Mouse (Mus musculus) erythroblast, embryonic 14.5 days (primary cell): ENCODE measurements around the gene Cdk5. TPM values are rescaled to one million over a fixed set of nuclear protein-coding genes. Genes with fewer than 3 reads are reported as not detected.

Source experiments
- H3K27me3 ChIP-seq: 2 replicates; pipeline ENCODE4 v1.6.1; 2012; ENCODE audit warnings: inconsistent platforms; ENCODE audit not compliant: control insufficient read depth
- H3K36me3 ChIP-seq: 2 replicates; pipeline ENCODE4 v1.6.1; 2012; ENCODE audit warnings: mild to moderate bottlenecking, inconsistent platforms; ENCODE audit not compliant: control insufficient read depth
- H3K4me1 ChIP-seq: 2 replicates; pipeline ENCODE4 v1.6.1; 2012; ENCODE audit warnings: inconsistent platforms; ENCODE audit not compliant: control insufficient read depth
- H3K4me3 ChIP-seq: replicated peaks from 2 replicates; pipeline ENCODE3; 2012; ENCODE audit warnings: moderate library complexity, mild to moderate bottlenecking, inconsistent platforms
- H3K9me3 ChIP-seq: 2 replicates; pipeline ENCODE4 v1.6.1; 2012; ENCODE audit warnings: low read length, inconsistent platforms, mixed read lengths; ENCODE audit not compliant: control insufficient read depth
- GATA1 ChIP-seq: IDR thresholded peaks from 2 replicates; pipeline ENCODE4 v1.6.1; 2012; ENCODE audit warnings: low read length, inconsistent platforms, mixed read lengths
- TAL1 ChIP-seq: IDR thresholded peaks from 3 replicates; pipeline ENCODE4 v1.6.1; 2012; ENCODE audit warnings: low read length, inconsistent platforms, mixed read lengths
- polyA plus RNA-seq: library from polyadenylated mRNA; stranded (reverse); fragments of >175 nt; gene quantifications from 2 replicates; pipeline ENCODE4 v1.2.3, GENCODE M21; 2012

Gene Cdk5
- polyA plus RNA-seq, 1 experiment = 0.67 TPM

DNA sequence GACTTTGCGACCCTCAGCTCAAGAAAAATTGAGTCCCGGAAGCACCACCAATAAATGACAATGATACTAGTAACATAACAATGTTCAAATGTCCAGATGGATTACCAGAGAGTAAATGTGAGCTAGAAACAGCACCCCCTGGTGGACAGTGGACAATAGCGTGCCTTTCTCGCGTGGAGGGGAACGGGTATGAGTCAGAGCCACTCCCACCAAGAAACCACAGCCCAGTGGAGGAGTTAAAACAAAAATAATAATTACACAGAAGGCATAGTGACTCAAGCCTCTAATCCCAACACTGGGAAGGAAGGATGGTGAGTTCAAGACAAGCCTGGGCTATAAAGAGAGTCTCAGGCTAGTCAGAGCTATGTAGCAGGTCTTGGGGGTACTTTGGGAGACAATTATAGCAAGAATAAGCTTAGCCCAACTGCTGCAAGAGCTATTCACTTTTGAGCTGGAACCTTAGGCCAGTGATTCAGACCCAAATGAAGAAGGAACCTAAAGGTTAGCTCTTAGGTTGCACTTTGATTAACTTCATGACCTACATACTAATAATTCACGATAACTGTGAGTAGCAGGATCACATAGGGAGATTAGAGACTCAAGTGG is 29.8 kb downstream of the Cdk5 start, which contains the start of gene Abcb8:
Gene Abcb8 (plus strand): TSS at position 272 of the 606 bp plus-strand sequence.
- H3K4me3 ChIP-seq = peak within 1 kb of the TSS; percentile 71
- peaks cover 11% of the 10 kb centered on the region for H3K27me3 ChIP-seq
- peaks cover 33% of the 10 kb centered on the region for H3K4me1 ChIP-seq
- H3K36me3 ChIP-seq = no peaks in the 10 kb centered on the region
- no peaks in the 10 kb centered on the region for H3K9me3 ChIP-seq
- no peak for TF ChIP-seq TAL1
- no peak for TF ChIP-seq GATA1

DNA sequence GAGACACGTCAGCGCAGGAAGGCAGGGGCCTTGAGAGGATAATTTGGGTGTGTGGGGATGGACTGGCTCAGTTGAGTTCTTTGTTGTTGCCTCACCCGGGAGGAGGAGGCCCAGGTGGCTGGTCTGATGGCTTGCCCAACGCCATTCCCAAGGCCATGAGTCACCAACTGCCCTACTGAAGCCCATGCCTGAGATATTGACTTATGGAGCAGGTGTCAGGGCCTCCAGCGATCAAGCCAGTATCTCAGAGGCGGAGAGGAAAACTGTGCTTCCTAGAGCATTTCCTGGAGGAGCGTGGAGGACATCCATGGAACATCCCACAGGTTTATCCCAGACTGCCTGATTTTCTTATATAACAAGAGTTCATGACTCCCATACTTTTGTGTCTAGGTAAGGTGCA is 30.6 kb downstream of the Cdk5 start:
- Histone ChIP-seq H3K27me3 (peaks cover 18% of the 10 kb centered on the region), H3K4me1 (peaks cover 41% of the 10 kb centered on the region)
- TF ChIP-seq TAL1 (no peak), GATA1 (no peak)

DNA sequence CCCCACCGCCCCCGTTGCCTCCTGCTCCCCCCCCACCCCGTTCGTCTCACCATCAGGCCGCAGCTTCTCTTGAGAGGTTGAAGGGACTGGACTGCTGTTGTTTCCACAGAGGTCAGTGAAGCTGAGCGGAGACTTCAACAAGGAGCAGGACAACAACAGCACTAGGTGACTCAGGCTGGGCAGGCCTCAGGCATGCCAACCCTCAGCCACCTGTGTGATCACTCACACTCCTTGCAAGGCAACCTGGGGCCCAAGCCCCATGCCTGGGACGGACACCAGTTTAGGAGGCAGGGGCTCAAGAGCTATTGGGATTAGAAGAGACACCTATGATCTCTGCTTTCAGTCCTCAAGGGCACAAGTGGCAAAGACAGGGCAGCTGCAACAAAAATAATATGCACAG is 31.5 kb downstream of the Cdk5 start, which contains the start of gene Atg9b:
Gene Atg9b (minus strand): TSS at position 280 of the 400 bp plus-strand sequence.
- Histone ChIP-seq H3K36me3 (no peaks in the 10 kb centered on the region), H3K27me3 (peaks cover 27% of the 10 kb centered on the region), H3K9me3 (no peaks in the 10 kb centered on the region), H3K4me1 (peaks cover 46% of the 10 kb centered on the region), H3K4me3 (no peak within 1 kb of the TSS)
- TF ChIP-seq GATA1 = no peak
- TF ChIP-seq TAL1 = no peak

More for the DNA sequence above, 30.6 kb downstream of the Cdk5 start:
- Histone ChIP-seq H3K36me3 (no peaks in the 10 kb centered on the region), H3K4me3 (no peak overlapping the region), H3K9me3 (no peaks in the 10 kb centered on the region)

DNA sequence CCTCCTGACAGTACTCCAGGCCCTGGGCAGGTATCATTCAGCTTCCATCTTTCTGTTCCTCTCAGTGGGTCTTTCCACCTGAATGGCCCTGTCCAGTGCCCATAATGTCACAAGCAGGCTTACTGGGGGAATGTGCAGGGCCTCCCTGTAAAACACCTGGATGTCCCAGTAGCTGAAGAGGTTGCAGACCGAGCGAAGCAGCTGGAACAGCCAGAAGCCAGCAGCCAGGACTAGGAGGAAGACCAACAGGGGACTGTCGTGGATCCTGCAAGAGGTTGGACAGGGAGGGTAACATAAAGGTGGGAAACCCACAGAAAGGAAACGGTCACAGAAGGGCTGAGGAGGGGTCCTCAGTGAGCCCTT is 33.7 kb downstream of the Cdk5 start:
- Histone ChIP-seq H3K4me1 (peaks cover 43% of the 10 kb centered on the region), H3K4me3 (no peak overlapping the region), H3K36me3 (no peaks in the 10 kb centered on the region), H3K27me3 (peaks cover 44% of the 10 kb centered on the region), H3K9me3 (no peaks in the 10 kb centered on the region)
- no peak for TF ChIP-seq TAL1
- TF ChIP-seq GATA1 = no peak

DNA sequence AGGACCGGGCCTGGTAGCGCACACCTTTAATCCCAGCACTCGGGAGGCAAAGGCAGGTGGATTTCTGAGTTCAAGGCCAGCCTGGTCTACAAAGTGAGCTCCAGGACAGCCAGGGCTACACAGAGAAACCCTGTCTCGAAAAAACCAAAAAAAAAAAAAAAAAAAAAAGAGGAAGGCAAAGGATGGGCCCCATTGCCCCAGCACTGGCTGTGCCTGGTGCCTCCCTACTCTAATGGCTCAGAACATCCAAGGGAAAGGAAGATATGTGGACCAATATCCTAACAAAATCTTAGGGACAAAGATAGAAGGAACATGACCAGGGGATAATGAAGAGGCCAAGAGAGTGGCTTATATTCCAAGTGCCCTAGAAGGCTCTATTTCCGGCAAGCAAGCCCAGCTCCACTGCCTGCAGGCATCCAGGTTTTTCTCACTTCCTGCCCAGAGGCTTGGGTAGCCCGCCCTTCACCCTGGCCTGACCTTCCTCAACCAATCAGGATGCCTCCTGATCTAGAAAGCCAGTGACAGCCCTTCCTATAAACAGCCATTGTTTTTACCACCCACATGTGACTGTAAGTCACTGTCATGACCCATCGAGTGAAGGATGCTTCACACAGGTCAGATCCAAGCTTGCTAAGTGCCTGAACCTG is 34.2 kb downstream of the Cdk5 start:
- no peaks in the 10 kb centered on the region for H3K9me3 ChIP-seq
- peaks cover 44% of the 10 kb centered on the region for H3K27me3 ChIP-seq
- no peak overlapping the region for H3K4me3 ChIP-seq
- TF ChIP-seq TAL1 = no peak
- no peaks in the 10 kb centered on the region for H3K36me3 ChIP-seq
- peaks cover 44% of the 10 kb centered on the region for H3K4me1 ChIP-seq

DNA sequence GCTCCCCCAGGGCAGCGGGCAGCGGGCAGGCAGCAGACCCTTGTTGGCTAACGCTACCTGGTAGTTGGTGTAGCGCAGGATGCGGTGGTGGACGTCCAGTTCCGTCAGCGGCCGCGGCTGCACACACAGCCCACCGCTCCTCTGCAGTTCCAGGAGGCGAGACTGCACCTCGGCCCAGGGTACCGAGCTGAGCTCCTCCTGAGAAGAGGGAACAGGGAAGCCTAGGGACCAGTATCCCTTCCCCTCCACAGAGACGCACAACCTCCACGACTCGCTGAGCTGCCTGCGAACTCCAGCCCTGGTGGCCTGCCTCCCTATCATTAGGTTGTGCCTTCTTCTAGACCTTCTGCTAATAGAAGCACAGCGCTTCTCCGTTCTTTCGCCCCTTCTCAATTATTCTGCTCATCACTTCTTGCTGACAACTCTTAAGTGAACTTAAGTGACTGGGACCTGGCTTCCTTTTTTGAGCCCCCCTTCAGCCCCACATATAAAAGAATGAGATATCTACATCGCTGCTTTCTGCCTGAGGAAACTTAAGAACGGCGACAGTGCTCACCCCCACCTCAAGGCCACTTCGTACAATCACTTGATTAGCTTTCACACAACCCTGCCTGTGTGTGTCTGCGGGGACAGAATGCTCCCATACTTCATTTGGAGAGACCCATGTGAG is 34.9 kb downstream of the Cdk5 start:
- H3K9me3 ChIP-seq = no peaks in the 10 kb centered on the region
- H3K4me3 ChIP-seq = peak overlapping the region; percentile 44
- peaks cover 44% of the 10 kb centered on the region for H3K27me3 ChIP-seq
- H3K4me1 ChIP-seq = peaks cover 44% of the 10 kb centered on the region
- H3K36me3 ChIP-seq = no peaks in the 10 kb centered on the region
- TF ChIP-seq TAL1 (no peak), GATA1 (no peak)

DNA sequence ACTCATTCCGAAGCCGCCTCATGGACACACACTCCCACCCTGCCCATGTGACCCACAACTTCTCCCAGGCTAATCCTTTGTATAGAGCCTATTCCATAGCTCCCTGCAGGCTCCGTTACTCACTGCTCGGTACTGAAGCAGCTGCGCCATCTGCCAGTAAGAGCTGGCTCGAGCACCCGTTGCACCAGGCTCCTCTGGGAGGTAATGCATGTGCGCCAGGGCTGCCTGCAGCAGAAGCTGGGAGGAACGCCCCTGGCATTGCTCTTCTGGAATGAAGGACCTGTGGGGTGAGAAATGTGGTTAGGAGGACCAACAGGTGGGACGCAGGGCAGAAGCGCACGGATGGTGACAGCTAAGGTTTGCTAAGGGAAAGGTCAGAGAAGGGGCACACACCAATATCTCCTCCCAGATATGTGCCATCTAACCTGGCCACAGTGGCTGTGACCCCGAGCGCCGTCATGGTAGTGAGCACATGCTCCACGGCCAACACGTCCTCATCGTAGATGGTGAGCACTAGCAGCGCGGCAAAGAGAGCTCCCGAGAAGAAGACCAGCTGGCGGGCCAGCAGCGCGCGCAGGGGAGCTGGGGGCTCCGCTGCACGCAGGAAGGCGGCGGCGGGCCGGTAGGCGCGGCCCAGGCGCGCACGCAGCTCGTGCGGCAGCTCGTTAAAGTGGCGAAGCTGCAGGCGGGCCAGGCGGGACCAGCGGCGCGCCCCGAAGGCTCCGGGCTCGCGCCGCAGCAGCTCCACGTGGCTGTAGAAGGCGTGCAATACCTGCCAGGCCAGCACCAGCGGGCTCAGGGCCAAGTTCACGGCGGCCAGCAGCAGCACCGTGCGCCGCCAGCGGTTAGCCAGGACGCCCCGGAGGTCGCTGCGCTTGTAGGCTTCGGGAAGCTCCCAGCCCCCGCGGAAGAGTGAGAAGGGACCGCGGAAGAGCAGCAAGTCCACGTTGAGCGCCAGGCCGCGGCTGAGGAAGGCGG is 35.8 kb downstream of the Cdk5 start:
- H3K4me1 ChIP-seq = peaks cover 46% of the 10 kb centered on the region
- H3K4me3 ChIP-seq = peak overlapping the region; percentile 44
- no peaks in the 10 kb centered on the region for H3K9me3 ChIP-seq
- no peak for TF ChIP-seq TAL1
- TF ChIP-seq GATA1 = no peak
- H3K27me3 ChIP-seq = peaks cover 44% of the 10 kb centered on the region
- H3K36me3 ChIP-seq = no peaks in the 10 kb centered on the region

DNA sequence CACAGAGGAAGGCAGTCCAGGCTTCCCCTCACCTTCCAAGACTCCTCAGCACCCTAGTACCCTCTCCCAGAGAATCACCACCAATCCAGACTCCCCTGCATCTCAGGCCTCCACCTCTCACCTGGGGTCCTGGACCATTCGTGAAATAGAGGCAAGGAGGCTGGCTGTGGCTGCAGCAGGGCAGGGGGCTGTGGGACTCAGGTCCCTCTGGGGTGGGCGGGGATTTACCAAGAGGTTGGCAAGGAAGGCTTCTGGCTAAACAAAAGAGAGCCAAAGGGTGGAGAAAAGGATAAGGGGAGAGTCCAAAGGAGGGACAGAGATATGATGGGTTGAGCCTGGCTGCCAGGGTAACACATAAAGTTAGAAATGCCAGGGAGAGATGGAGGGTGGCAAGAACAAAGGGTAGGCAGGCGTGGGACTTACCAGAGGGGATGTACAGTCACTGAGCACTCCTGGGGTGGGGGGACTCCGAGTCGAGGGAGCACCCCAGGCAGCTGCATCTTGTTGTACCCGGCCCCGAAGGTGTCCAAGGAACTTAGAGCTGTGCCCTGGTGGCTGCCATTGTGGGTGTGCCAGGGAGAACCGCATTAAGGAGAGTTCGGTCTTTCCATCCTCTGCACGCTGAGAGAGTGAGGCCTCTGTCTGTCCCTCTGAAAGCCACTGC is 37.3 kb downstream of the Cdk5 start:
- H3K27me3 ChIP-seq = peaks cover 44% of the 10 kb centered on the region
- H3K4me1 ChIP-seq = peaks cover 48% of the 10 kb centered on the region
- TF ChIP-seq TAL1 = no peak
- no peak for TF ChIP-seq GATA1
- no peaks in the 10 kb centered on the region for H3K36me3 ChIP-seq
- no peak overlapping the region for H3K4me3 ChIP-seq
- no peaks in the 10 kb centered on the region for H3K9me3 ChIP-seq
